Mouse (Mus musculus) CH12.LX (cell line): ENCODE data around the gene Enpp1.

Source experiments
- ELF1 ChIP-seq: IDR thresholded peaks from 2 replicates; pipeline ENCODE4 v1.6.1; 2014; ENCODE audit warnings: low read depth, mild to moderate bottlenecking, inconsistent platforms, low read length, improper control_type of control experiment
- MAFK ChIP-seq: IDR thresholded peaks from 2 replicates; pipeline ENCODE4 v1.6.1; 2011; ENCODE audit warnings: low read length, improper control_type of control experiment; ENCODE audit not compliant: insufficient replicate concordance
- MAX ChIP-seq: IDR thresholded peaks from 2 replicates; pipeline ENCODE4 v1.6.1; 2011; ENCODE audit warnings: low read length, improper control_type of control experiment
- NRF1 ChIP-seq: IDR thresholded peaks from 2 replicates; pipeline ENCODE4 v1.6.1; 2014; ENCODE audit warnings: low read depth, mild to moderate bottlenecking, inconsistent platforms, low read length, improper control_type of control experiment, moderate library complexity
- POLR2AphosphoS2 ChIP-seq: IDR thresholded peaks from 2 replicates; pipeline ENCODE4 v1.6.1; 2011; ENCODE audit warnings: low read depth, low read length, improper control_type of control experiment
- USF2 ChIP-seq: conservative IDR thresholded peaks from 2 replicates; pipeline ENCODE4 v1.6.1; 2011; ENCODE audit warnings: low read depth, low read length, improper control_type of control experiment

DNA sequence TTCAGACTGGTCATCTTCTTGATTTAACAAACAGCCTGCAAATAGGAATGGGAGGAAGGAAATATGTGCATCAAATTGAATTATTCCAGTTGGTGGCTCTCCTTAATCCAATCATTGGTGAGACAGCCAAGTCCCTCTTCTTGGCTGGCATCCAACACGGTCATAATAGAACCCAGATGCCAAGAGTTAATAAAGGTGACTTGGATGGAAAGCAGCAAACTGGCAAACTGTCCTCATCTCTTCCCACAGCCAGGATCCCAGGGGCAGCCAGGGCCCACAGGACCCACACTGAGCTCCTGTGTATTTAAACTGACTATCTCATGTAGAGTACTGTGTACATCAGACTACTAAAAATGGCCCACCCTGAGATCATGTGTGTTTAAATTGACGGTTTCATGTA is 26.5 kb upstream of the Enpp1 start:
- no peak for TF ChIP-seq USF2
- no peak for TF ChIP-seq ELF1
- TF ChIP-seq NRF1, result no peak
- TF ChIP-seq MAX, result no peak
- no peak for TF ChIP-seq POLR2AphosphoS2
- no peak for TF ChIP-seq MAFK
